Mouse (Mus musculus) liver, embryonic 14.5 days (tissue): ENCODE measurements around the gene H2afy.

Experiments
- CTCF ChIP-seq: IDR thresholded peaks from 2 replicates; pipeline ENCODE4 v1.5.1; 2016; ENCODE audit warnings: antibody characterized with exemption, low read depth, control low read depth
- EP300 ChIP-seq: IDR thresholded peaks from 2 replicates; pipeline ENCODE4 v1.6.1; 2016; ENCODE audit warnings: antibody characterized with exemption, low read depth

- no peak for TF ChIP-seq CTCF
- no peak for TF ChIP-seq EP300
Measured at GRCm38 (mm10) chr13:56175848-56176247, 39.7 kb upstream of the H2afy start.
